Mouse (Mus musculus): ENCODE measurements at regions not wholly inside any gene's neighbourhood (a gene's known extent, or its start where the extent isn't known, plus 50 kb on each side); places are given as distances from the start of the nearest gene placed in this dataset.

DNA sequence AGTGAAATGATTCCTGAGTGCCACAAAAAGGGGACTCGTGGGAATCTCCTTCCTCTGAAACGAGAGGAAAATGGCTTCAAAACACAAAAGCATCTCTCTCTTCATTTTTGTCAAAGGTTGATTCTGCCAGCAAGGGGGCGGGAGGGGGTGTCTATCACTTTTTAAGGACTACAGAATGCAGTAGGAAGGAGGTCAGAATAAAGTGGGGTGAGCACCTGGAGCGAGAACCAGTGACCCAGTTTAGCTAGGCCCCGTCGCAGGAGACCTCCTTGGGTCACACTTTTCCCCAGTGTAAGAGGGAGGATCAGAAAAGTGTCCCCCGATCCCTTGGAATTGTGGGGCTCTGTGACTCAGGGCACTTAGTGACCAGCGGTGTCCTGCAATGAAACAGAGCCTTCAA, 133.1 kb downstream of the Tgfb2 start:
- DNase-seq (ENCODE audit: low spot score) = no peak

DNA sequence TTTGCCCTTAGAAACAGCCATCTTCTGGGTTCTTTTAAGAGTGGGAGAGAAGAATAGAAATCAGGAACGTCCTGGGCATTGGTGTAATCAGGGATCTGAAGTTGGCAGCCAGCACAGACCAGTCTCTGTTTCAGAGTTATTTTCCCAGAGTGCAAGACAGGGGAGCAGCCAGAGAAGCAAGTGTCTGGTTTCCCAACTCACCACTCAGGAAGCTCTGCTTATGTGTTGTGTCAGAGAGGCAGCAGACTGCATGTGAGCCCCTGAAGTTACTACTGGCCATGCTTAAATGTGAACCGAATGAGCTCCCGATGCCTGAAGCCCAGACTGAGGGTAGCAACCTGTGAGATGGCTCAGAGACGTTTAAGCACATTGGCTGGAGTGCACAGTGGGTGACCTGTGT, 133.7 kb downstream of the Tgfb2 start:
- no peak for DNase-seq (ENCODE audit: low spot score)

DNA sequence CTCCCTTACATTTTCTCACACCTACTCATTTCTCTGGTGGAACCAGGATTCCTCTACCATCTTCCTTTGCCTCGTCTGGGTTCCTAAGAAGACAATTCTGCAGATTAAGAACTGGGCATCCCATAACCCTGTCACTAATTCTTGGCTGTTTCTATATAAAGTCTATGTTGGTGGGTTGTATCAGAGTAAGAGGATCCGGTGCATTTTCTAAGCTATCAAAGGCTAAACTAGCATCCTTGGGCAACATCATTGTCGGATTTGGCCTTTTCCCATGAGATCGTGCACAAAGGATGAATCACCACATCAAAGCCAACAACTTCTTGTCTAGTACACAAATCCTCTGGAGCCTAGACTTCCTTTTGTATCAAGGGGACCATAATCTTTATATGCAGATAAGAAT, 137.3 kb downstream of the Tgfb2 start:
- DNase-seq (ENCODE audit: low spot score) = no peak

DNA sequence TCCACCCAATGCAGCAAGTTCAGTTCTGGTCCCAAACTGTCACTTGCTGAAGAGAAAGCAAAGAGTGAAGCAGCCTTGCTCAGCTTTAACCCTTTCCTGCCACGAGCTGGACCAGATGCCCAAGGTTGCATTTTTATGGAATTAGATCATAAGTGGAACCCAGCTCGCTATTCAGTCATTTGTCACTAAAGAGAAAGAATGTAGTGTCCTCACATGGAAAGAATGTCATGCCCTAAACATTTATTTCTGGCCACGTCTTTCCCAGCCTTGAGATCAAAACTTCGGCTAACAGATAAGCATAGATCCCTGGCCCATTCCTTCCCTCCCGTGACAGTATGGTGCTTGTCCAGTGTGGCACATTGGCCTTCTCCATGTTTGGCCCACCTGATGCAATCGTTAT, 137.7 kb downstream of the Tgfb2 start:
- DNase-seq (ENCODE audit: low spot score) = no peak

DNA sequence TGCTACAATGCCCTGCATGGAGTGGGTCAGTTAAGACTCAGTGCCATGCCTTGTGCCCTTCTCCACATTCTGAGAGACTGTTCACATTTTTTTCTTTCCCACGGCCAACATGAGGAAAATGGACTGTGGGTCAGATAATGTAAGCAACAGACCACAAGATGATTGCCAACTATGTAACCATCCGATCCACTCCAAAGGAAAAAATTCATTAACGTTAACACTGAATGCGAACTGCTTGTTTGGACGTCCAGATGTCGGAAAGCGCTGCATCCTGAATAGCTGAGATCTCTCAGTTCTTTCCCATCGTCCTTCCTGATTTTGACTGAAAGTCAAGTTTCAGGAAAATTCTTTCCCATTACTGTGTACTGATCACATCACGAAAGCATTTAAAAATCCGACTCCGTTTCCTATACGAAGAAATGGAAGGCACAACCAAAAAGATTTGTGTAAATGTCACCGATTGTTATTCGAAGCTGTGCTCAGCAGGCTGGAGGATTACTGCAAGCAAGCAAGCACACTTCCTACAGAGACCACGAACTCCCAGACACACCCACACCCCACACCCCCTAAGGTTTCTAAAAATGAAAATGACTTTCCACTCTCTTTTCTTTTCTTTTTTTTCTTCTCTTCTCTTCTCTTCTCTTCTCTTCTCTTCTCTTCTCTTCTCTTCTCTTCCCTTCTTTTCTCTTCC, 138.5 kb downstream of the Tgfb2 start:
- DNase-seq (ENCODE audit: low spot score) = no peak

DNA sequence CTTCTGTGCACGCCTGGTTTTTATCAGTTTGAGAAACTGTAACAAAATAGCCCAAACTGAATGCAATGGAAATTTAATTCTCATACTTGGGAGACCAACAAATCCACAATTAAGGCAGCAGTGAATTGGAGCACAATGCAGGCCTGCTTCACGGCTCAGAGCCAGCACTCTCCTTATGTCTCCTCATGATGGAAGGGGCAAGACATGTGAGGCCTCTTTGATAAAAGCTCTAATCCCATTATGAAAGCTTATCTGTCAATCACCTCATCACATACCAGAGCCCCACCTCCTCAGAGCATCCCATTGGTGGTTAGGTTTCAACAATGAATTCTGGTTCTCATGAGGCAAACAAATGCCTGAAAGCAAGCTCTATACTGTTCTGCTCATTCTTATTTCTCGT, 143.8 kb downstream of the Tgfb2 start:
- no peak for DNase-seq (ENCODE audit: low spot score)

DNA sequence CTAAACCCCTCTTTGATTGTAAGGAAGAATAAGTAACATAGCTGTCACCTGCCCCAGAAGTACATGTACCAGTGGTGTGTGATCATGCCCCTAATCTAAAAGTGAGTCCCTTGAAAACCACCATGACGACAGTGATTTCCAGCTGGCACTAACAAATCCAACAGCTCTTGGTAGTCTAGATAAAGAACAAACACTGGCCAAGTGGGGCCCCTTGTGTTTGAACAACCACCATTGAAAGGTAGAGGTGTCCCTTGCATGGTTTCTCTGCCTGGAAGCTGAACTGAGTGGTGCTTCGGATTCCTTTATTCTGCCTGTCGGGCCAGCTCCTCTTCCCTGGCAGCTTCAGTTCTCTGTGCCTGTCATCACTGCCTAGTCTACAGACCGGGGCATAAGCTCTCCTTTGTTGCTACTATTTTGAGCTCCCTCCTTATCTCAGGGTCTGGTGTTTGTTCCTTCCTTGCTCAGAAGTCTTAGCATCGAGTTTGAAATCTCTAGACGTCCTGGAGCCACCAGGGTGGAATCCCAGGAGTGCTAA, 150.3 kb downstream of the Tgfb2 start:
- DNase-seq (ENCODE audit: low spot score) = no peak

DNA sequence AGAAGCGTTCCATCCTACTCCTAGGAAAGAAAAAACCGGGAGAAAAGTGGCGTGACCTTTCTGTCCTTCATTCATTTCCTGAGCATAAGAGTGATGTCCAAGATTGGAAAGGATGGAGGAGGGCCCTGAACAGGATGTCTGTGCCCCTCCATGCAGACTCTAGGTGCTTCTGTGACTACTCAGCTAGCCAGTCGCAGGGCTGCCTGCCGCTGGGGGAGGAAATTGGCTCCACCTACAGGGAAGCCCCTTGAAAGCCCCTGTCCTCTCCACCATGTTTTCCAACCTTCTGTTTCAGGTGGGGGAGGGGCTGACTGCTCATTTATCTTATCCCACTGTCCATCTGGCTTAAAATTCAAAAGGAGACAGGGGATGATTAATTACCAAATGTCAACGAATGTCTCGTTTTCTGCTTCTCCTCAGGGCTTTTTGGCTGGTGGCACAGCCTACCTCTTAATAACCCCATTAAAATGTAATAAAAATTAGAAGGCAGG, 151.2 kb downstream of the Tgfb2 start:
- DNase-seq (ENCODE audit: low spot score) = peak; percentile 30

DNA sequence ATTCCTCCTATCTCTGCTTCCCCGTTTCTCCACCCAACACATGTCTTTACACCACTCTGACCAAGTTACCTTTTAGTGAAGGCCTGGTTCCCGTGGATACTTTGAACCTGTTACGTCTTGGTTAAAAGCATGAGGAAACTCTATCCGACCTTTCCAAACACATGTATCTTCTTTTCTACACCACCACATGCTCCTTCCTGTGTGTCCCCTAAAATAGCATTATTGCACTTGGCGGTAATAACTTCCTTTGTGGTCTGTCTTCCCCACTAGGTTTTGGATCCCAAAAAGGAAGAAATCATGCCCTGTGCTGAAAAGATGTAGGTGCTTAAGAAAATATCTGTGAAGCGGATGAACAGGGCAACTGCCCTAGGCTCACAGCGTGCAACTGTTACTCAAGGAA, 153.1 kb downstream of the Tgfb2 start:
- DNase-seq (ENCODE audit: low spot score) = no peak

DNA sequence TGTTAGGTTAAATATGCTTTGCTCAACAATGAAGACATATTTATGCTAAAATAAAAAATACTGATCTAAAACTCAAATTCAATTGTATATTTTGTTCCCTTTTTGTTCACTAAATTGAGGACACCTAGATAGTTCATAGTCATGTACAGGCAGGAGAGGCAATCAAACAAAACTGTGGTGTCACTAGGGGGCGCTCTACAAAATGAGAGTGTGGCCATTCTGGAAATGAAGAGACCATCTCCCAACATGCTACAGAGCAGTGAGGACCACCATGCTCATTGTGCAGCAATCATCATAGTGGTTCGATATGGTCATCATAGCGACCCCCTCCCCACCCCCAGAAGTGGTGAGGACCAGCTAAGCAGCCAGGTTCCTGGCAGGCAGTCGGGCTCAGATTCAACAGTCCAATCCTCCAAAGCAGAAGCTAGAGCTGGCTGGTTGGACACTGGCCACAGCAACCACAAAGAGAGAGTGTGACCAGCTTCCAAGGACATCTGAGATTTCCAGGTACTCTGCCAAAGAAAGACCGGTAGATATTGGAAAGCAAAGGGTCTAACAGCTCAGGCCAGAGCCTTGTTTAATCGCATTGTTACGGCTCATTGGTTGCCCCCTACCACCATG, 155.4 kb downstream of the Tgfb2 start:
- no peak for DNase-seq (ENCODE audit: low spot score)

DNA sequence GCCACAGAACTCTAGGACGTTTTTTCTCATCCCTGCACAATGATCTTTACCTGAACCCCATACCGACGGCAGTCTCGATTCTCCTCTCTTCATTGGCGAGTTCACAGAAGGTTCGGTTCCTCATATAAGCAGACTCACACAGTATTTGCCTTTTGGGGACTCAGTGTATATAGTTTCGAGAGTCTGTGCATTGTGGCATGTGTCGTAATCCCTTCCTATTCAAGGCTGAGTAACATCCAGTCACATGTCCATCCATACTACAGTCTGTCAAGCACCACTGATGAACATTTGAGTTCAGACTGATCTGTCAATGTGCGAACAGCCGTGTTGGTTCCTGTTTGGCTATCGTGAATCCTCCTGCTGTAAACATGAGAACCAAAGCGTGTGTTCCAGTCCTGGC, 156.6 kb downstream of the Tgfb2 start:
- no peak for DNase-seq (ENCODE audit: low spot score)

DNA sequence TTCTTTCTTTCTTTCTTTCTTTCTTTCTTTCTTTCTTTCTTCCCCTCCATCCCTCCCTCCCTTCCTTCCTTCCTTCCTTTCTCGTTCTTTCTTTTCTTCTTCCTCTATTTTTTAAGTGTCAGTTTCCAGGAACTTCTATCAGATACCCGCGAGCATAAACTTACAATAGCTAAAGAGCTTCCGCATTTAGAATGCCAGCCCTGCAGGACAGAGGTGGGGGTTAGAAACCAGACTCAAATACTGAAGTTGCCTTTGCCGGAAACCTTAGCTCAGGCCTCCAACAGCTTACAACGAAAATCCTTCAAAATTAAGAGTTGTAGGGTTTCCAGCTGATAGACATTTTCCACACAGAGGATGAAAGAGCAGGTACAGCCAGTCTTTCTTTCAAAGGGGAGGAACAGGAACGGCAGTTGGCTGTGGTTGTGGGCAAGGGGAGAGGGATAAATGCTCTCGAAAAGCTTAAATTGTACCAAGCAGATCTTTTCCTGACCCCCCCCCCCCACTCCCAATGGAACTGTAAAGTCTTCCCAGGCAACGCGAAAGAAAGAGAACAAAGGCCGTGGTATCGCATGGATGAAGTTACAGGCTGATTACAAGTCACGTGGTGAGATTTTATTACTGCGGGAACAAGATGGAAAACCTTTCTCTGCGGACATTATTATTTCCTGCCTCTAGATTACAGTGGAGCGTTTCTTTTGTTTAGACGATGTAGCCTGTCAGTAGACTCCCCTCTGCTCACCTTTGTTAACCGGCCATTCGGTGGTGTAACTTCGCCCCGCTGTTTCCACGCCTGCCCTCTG, 159.2 kb downstream of the Tgfb2 start:
- DNase-seq (ENCODE audit: low spot score) = no peak

DNA sequence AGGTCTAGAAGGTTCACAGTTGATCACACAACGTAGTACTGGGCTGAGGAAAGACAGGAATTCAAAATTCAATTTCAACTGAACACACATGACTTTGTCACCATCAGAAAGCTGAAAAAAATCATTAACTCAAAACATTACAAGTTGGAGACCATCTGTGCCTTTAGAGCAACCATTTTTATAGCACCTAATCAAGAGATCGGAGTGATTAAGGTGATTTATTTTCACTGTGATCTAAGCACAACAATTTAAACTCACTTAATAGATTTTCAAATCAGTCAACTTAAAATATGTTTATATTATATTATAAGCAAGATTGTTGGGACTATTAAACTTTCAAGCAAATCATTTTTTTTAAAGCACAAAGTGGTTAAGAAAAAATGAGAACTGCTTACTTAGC, 165.7 kb downstream of the Tgfb2 start:
- DNase-seq (ENCODE audit: low spot score) = no peak

DNA sequence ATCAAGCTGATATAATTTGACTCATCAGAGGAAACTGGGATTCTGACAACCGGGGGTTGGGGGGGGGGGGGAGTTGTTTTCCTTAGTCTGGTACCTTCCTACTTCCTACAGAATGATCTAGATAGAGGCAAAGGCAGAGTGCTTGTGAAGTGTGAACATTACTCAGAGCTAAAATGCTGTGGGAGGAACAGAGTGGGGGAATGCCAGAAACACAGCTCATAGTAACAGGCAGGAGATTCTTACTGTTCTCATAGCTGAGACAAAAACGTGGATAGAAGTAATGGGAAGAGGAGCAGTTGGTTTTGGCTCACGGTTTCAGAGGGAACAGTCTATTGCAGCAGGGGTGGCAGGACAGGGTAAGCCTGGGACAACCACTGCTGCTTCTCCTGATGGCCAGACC, 167.6 kb downstream of the Tgfb2 start:
- no peak for DNase-seq (ENCODE audit: low spot score)

DNA sequence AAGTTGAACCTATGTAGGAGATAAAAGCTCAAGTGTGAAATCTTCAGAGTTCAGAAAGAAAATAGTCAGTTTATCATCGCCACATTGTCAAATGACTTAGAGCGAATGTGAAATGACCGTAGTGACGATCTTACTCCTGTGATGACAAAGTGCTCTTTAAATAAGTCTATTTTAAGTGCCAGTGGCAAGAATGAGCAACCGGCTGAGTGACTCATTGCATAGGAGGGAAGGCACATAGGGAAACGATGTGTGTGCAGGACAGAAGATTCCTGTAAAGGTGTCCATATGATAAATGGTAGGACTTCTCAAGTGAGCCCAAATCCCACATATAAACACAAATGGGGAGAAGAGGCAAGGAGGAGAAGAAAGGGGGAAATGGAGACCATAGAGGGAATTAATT, 189.8 kb downstream of the Tgfb2 start:
- no peak for DNase-seq (ENCODE audit: low spot score)

DNA sequence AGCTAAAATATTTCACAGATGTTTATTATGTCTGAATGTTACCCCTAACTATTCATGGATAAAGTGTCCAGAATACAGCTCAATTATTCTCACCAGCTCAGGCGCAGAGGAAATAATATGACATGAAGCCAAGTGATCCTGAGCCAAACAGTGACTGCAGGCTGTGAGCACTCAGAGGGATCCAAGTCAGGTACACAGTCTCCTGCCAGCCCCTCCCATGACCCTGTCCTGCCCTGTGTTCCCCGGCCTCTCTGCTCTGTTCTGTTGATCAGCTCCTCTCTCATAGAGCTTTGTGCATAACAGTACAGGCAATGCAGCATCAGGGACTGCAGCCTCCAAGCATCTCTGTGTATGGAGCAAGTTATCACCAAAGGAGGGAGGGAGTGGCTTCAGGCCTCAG, 190.7 kb downstream of the Tgfb2 start:
- no peak for DNase-seq (ENCODE audit: low spot score)

DNA sequence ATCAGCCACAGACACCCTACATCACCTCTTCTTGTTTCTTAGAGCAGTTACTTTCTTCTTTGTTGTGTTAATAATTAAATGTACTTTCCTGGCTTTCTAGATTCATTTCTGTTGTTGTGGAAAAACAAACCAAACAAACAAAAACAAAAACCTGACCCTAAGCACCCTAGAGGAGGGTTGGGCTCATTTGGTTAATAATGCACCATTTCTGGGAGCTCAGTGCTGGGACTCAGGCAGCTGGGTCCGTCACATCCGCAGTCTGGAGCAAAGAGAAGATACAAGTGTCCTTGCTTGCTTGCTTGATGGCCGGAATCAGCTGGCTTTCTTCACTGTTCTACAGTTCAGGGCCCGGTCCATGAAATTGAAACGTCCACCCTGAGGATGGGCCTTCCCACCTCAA, 191.9 kb downstream of the Tgfb2 start:
- no peak for DNase-seq (ENCODE audit: low spot score)

DNA sequence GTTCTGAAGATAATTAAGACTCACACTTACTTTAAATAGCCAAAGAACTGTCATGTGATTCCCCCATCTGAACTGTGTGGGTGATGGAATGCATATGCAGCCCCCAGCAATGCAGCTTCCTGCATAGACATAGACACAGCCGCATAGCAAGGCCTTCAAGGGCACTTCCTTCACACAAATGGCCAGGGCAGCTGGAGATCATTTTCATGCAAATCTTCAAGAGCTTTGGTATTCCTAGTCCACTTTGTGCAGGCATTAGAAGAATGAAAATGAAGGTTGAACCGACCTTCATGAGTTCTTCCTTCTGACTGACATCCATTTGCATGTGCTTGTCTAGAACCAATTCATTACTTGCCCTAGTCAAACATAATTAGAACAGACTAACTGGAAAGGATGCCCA, 195.3 kb downstream of the Tgfb2 start:
- DNase-seq (ENCODE audit: low spot score) = no peak

DNA sequence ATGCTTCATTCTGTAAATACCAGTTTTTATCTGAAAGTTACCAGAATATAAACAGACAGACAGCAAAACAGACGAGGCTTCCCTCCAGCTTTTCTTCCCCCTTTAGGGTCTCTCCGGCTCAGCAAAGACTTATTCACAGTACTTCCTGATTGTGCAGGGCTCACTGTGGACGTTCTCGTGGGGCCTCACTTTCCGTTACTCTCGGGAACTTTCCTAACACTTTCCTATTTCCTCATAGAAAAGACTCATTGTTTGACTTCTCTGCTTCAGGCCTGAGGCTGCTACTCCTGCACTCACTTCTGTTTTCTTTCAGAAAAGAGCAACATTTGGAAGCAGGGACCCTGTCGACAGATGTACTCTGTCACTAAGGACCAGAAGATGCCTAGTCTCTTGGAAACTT, 197.4 kb downstream of the Tgfb2 start:
- no peak for DNase-seq (ENCODE audit: low spot score)

DNA sequence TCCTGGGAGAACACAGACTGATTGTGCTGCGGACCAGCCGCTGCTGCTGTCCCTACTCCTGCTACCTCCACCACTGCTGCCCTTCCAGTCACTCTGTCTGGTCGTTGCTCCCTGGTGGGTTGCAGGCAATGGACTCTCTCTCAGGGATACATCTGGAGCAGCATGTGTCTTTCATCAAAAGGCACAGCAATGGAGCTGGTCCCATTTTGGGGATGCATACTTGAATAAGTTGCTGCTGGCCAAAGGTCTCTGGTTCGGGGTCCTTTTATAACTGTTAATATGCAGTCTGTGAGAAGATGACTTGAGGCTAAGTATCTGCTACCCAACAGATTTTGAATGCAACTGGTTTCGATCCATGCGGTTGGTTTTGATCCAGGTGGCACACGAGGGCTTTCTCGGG, 197.8 kb downstream of the Tgfb2 start:
- no peak for DNase-seq (ENCODE audit: low spot score)

DNA sequence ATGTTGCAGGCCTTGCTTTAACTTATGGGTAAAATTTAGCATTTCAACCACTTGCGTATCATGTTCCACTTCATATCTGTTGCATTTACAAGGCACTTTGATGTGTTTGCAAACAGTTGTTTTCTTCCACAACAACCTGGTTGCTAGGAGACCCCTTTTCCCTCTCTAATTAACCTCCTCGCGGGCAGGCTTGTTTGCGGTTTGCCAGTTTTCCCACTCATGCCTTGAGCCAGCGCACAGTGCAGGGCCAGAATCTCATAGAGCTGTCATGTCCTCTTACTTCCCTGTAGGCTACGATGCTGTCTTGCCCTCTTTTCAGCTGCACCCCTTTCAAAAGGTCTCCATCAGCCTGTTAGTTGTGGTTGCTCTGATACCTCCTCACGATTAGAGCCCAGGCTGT, 199.3 kb downstream of the Tgfb2 start:
- no peak for DNase-seq (ENCODE audit: low spot score)

DNA sequence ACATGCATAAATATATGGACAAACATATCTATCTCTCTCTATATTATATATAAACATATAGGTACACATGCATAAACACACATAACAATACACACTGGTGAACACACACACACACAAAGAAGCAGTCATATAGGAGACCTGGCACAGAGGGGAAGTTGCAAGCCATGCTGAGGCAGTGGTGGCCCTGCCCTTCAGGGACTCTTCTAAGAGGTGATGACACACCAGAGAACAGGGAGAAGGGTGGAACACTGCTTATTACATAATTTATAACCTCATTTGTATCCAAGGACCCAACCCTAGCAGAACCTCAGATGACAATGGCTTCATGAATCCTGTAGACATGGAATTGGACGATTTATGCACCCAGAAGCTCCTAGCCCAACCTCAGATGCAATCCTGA, 199.9 kb downstream of the Tgfb2 start:
- DNase-seq (ENCODE audit: low spot score) = no peak

Measured in embryo, embryonic 10.5 days (tissue).